Mouse (Mus musculus): ENCODE results near the gene Col7a1.

DNA sequence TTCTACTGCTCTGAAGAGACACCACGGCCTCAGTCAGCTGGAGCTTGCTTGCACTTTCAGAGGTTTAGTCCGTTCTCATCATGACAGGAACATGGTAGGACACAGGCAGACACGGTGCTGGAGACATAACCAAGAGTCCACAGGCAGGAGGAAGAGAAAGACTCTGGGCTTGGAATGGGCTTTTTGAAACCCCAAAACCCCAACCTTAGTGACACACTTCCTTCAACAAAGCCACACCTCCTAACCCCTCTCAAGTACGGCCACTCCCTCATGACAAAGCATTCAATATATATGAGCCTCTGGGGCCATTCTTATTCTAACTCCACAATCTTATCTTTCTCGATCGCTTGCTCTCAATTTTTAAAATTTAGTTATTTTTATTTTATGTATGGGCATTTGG is 79.0 kb downstream of the Col7a1 start:
- TF ChIP-seq USF1 (IDR thresholded peaks at IDR 0.05; ENCODE audit: low read depth) (no peak), MYOG (IDR thresholded peaks at IDR 0.05; ENCODE audit: control insufficient read depth, extremely low read depth, insufficient read length) (no peak), CTCF (IDR thresholded peaks at IDR 0.05; ENCODE audit: control insufficient read depth, insufficient read depth, insufficient read length) (no peak), FOSL1 (IDR thresholded peaks at IDR 0.05; ENCODE audit: insufficient read depth, low read length, poor library complexity, severe bottlenecking) (no peak)

All from C2C12 (cell line).